Mouse (Mus musculus) spleen, adult 2 months (tissue): ENCODE measurements around the gene Trpm4. TPM values are rescaled to one million over a fixed set of nuclear protein-coding genes. Genes with fewer than 3 reads are reported as not detected.
"Not testable (repeated sequence)": the region's sequence is repeated elsewhere in the genome, so short reads cannot be mapped to it uniquely, and the experiment has no call there.

Experiments used
- DNase-seq, 2 experiments: peaks; one replicate each; pipeline versions ENCODE4 v3.0.0 to v3.0.0-alpha.2; 2012 to 2021; ENCODE audit warnings: low spot score in 2 of 2, low read depth in 1 of 2
- H3K27ac ChIP-seq: fragments of 200-500 bp; 2 replicates; pipeline ENCODE4 v1.5.1; 2012; ENCODE audit warnings: low read length, inconsistent platforms; ENCODE audit not compliant: insufficient read depth
- H3K27me3 ChIP-seq: fragments of 200-500 bp; 2 replicates; pipeline ENCODE4 v1.6.1; 2012; ENCODE audit warnings: mild to moderate bottlenecking, moderate library complexity, low read length, inconsistent platforms; ENCODE audit not compliant: control insufficient read depth, insufficient read depth
- H3K36me3 ChIP-seq: fragments of 200-500 bp; 2 replicates; pipeline ENCODE4 v1.6.1; 2012; ENCODE audit warnings: mild to moderate bottlenecking, low read length, inconsistent platforms; ENCODE audit not compliant: control insufficient read depth, insufficient read depth
- H3K4me1 ChIP-seq: fragments of 200-500 bp; 2 replicates; pipeline ENCODE4 v1.6.1; 2011; ENCODE audit warnings: inconsistent platforms; ENCODE audit not compliant: control insufficient read depth, insufficient read depth, insufficient read length
- H3K4me3 ChIP-seq: fragments of 200-500 bp; 2 replicates; pipeline ENCODE4 v1.5.1; 2011; ENCODE audit warnings: mild to moderate bottlenecking, inconsistent platforms; ENCODE audit not compliant: insufficient read depth, insufficient read length; ENCODE audit errors: extremely low read depth
- CTCF ChIP-seq: fragments of 200-500 bp; IDR thresholded peaks from 2 replicates; pipeline ENCODE4 v1.5.1; 2011; ENCODE audit warnings: mild to moderate bottlenecking, inconsistent platforms; ENCODE audit not compliant: insufficient read depth, insufficient read length, insufficient replicate concordance; ENCODE audit errors: extremely low read depth
- POLR2A ChIP-seq: fragments of 200-500 bp; IDR thresholded peaks from 2 replicates; pipeline ENCODE4 v1.6.1; 2011; ENCODE audit warnings: low read depth, low read length, inconsistent platforms
- WGBS: fragments of 180-500 bp; shearing (Covaris S2); methylation state at CpG from one replicate; pipeline ENCODE4 v1.1.7; 2018; 5-methylcytosine and 5-hydroxymethylcytosine counted together
- polyA plus RNA-seq: library from polyadenylated mRNA; depleted of rRNA; stranded (reverse); fragments of >200 nt; gene quantifications from 2 replicates; pipeline ENCODE4 v1.2.3, GENCODE M21; 2012; rRNA removed

The Trpm4 gene
- polyA plus RNA-seq, 1 experiment = 7.9 TPM

DNA sequence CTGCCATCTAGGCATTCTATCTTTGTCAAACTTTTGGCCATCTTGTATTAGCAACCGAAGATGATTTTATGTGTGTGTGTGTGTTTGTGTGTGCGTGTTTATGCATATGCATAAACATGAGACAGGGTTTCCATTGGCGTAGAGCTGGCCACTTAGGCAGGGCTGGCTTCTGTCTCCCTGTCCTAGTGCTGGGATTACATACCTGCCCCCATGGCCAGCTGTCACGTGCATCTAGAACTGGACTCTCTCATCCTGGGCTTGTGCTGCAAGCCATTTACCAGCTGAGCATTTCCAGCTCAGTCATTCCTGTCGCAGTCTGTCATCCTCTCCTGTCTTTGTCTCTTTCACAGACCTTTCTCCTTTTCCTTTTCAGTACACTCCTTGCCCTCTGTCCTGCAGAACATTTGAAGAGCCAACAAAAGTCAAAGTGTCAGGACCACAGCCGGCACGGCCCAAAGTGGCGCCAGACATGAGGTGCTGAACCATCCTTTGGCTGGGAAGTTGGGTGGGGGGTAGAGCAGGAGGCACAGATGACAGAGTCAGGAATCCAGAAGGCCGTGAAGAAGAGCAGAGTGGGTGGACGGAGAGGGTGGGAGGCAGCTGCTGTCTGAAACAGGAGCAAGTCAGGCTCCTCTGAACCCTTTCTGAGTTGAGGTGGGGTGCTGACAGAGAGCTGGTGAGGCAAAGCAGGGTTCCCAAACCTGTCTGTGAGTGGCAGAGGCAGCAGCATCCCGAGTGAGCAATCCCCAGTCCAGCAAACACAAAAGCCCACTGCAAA lies 76.3 kb downstream of the Trpm4 start:
- DNase-seq = no peak
- no peaks in the 10 kb centered on the region for H3K27me3 ChIP-seq
- H3K27ac ChIP-seq = no peak overlapping the region

DNA sequence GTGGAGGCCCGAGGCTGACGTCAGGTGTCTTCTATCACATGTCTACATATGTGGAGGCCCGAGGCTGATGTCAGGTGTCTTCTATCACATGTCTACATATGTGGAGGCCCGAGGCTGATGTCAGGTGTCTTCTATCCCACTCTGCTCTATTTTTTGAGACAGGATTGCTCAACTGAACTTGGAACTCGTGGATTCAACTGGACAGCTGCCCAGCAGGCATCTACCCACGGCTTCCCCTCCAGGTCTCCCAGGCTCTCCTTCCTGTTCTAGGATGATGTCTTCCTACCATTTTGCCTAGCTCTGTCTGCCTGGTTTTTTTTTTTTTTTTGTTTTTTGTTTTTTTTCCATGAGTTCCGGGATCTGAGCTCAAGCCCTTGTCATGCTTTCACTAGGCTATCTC lies 77.8 kb downstream of the Trpm4 start:
- H3K27me3 ChIP-seq, H3K36me3 ChIP-seq, H3K4me3 ChIP-seq, H3K27ac ChIP-seq, H3K4me1 ChIP-seq, DNase-seq: not testable (repeated sequence)
- 77% methylated on average over 6 of the region's 7 CpGs for WGBS

More for the DNA sequence above, 76.3 kb downstream of the Trpm4 start:
- WGBS = 76% methylated on average over 11 of the region's 11 CpGs
- TF ChIP-seq POLR2A = no peak
- no peak for TF ChIP-seq CTCF
- H3K4me3 ChIP-seq = no peak overlapping the region
- no peaks in the 10 kb centered on the region for H3K36me3 ChIP-seq
- H3K4me1 ChIP-seq = no peaks in the 10 kb centered on the region

DNA sequence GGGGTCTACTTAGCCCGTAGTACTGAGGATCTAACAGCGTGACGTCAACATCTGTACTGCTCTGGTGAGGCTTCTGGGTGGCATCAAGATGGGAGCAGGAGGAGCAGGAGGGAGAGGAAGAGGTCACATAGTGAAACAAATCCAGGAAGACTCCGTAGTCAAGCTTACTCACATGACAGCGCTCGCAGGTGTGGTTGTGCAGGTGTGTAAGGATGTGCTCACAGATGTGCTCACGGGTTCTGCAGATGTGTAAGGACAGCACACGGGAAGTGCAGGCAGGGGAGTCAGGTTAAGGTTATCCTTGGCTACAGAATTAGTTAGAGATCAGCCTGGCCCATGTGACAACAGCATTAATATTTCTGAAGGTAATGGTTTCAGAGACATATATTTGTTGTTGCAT lies 79.8 kb downstream of the Trpm4 start:
- no peaks in the 10 kb centered on the region for H3K36me3 ChIP-seq
- no peak for DNase-seq
- 88% methylated on average over 8 of the region's 8 CpGs for WGBS
- no peak for TF ChIP-seq POLR2A
- no peak for TF ChIP-seq CTCF
- no peaks in the 10 kb centered on the region for H3K4me1 ChIP-seq
- no peak overlapping the region for H3K4me3 ChIP-seq
- H3K27ac ChIP-seq = no peak overlapping the region
- H3K27me3 ChIP-seq = no peaks in the 10 kb centered on the region

Other genes starting within 250 kb of the Trpm4 start
- 96.5 and 100 TPM in 2 replicates for gene Rcn3, start 241.6 kb downstream of the Trpm4 start, polyA plus RNA-seq
- gene Fcgrt, start 229.9 kb downstream of the Trpm4 start, polyA plus RNA-seq = 64.4 and 75.4 TPM in 2 replicates
- 273 and 325 TPM in 2 replicates for gene Rps11, start 209.3 kb downstream of the Trpm4 start, polyA plus RNA-seq
- 1,860 and 2,797 TPM in 2 replicates for gene Rpl13a, start 205.0 kb downstream of the Trpm4 start, polyA plus RNA-seq
- 0.28 and 0.70 TPM in 2 replicates for gene Gm45713, start 197.5 kb downstream of the Trpm4 start, polyA plus RNA-seq
- gene Flt3l, start 197.3 kb downstream of the Trpm4 start, polyA plus RNA-seq = 183 and 197 TPM in 2 replicates
- gene Pih1d1, start 179.5 kb downstream of the Trpm4 start, polyA plus RNA-seq = 45.2 and 48.7 TPM in 2 replicates
- gene Aldh16a1, start 179.2 kb downstream of the Trpm4 start, polyA plus RNA-seq = 93.0 and 114 TPM in 2 replicates
- 0.05 and 0.06 TPM in 2 replicates for gene Slc17a7, start 169.8 kb downstream of the Trpm4 start, polyA plus RNA-seq
- gene Gfy, start 154.2 kb downstream of the Trpm4 start, polyA plus RNA-seq = not detected in 2 replicates
- gene Pth2, start 152.8 kb downstream of the Trpm4 start, polyA plus RNA-seq = not detected in 2 replicates
- 0.16 and 0.20 TPM in 2 replicates for gene Ccdc155, start 128.9 kb downstream of the Trpm4 start, polyA plus RNA-seq
- 2.1 and 2.8 TPM in 2 replicates for gene Dkkl1, start 121.6 kb downstream of the Trpm4 start, polyA plus RNA-seq
- gene Tead2, start 118.0 kb downstream of the Trpm4 start, polyA plus RNA-seq = 10.6 and 12.1 TPM in 2 replicates
- gene Cd37, start 94.7 kb downstream of the Trpm4 start, polyA plus RNA-seq = 1,116 and 1,582 TPM in 2 replicates
- not detected in 2 replicates for gene Slc6a16, start 92.7 kb downstream of the Trpm4 start, polyA plus RNA-seq
- gene Slc6a21, start 56.3 kb downstream of the Trpm4 start, polyA plus RNA-seq = 0.27 and 0.43 TPM in 2 replicates
- gene Hrc, start 1.5 kb upstream of the Trpm4 start, polyA plus RNA-seq = 0.04 and 0.09 TPM in 2 replicates
- gene Ppfia3, start 33.2 kb upstream of the Trpm4 start, polyA plus RNA-seq = 0.22 and 0.27 TPM in 2 replicates
- 0.90 and 2.1 TPM in 2 replicates for gene Lin7b, start 36.8 kb upstream of the Trpm4 start, polyA plus RNA-seq
- 273 and 277 TPM in 2 replicates for gene Snrnp70, start 62.0 kb upstream of the Trpm4 start, polyA plus RNA-seq
- gene Kcna7, start 71.9 kb upstream of the Trpm4 start, polyA plus RNA-seq = 0.04 and 0.05 TPM in 2 replicates
- gene Ntf5, start 79.9 kb upstream of the Trpm4 start, polyA plus RNA-seq = 0.12 and 0.33 TPM in 2 replicates
- gene Lhb, start 87.0 kb upstream of the Trpm4 start, polyA plus RNA-seq = not detected in 2 replicates
- gene Gys1, start 101.1 kb upstream of the Trpm4 start, polyA plus RNA-seq = 12.4 and 14.4 TPM in 2 replicates
- gene Ruvbl2, start 104.3 kb upstream of the Trpm4 start, polyA plus RNA-seq = 55.3 and 56.0 TPM in 2 replicates
- 2,804 and 3,579 TPM in 2 replicates for gene Ftl1, start 126.1 kb upstream of the Trpm4 start, polyA plus RNA-seq
- gene Bax, start 133.1 kb upstream of the Trpm4 start, polyA plus RNA-seq = 129 and 163 TPM in 2 replicates
- 0.04 and 0.49 TPM in 2 replicates for gene Tulp2, start 148.1 kb upstream of the Trpm4 start, polyA plus RNA-seq
- gene Gm45808, start 153.0 kb upstream of the Trpm4 start, polyA plus RNA-seq = 0.13 TPM in 1 of 2 replicates, not detected in the other
- gene Dhdh, start 155.0 kb upstream of the Trpm4 start, polyA plus RNA-seq = 1.5 and 1.6 TPM in 2 replicates
- gene Nucb1, start 176.6 kb upstream of the Trpm4 start, polyA plus RNA-seq = 171 and 188 TPM in 2 replicates
- gene Ppp1r15a, start 192.5 kb upstream of the Trpm4 start, polyA plus RNA-seq = 99.5 and 119 TPM in 2 replicates
- gene Plekha4, start 192.6 kb upstream of the Trpm4 start, polyA plus RNA-seq = 6.5 and 7.2 TPM in 2 replicates
- 1.7 TPM in 2 replicates for gene Hsd17b14, start 221.1 kb upstream of the Trpm4 start, polyA plus RNA-seq
- 50.8 and 55.6 TPM in 2 replicates for gene Bcat2, start 236.4 kb upstream of the Trpm4 start, polyA plus RNA-seq